Mouse (Mus musculus): Measurements from ENCODE around the gene Nfatc4.

The Nfatc4 gene

GRCm38 (mm10) chr14:55854406-55855100 lies 31.6 kb downstream of the Nfatc4 start:
- no peak for DNase-seq

GRCm38 (mm10) chr14:55855101-55855561 lies 32.2 kb downstream of the Nfatc4 start:
- DNase-seq, result no peak

DNA sequence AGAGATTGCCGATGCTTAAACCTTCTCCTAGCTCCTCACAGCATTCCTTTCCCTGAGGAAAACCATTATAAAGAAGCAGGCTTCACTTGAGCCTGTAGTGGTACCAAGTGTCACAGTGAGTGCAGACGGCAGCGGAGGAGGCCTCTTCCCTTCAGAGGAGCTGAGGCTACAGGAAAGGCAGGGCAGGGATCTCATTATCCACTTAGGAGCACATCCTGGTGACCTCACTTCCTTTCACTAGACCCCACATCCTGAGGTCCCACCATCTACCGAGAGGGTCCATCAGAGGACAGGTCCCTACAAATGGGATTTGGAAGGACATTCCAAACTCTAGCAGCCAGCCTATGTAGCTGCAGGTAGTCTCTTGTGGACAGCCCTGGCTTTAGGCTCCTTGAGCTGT lies 34.6 kb downstream of the Nfatc4 start:
- no peak for DNase-seq

DNA sequence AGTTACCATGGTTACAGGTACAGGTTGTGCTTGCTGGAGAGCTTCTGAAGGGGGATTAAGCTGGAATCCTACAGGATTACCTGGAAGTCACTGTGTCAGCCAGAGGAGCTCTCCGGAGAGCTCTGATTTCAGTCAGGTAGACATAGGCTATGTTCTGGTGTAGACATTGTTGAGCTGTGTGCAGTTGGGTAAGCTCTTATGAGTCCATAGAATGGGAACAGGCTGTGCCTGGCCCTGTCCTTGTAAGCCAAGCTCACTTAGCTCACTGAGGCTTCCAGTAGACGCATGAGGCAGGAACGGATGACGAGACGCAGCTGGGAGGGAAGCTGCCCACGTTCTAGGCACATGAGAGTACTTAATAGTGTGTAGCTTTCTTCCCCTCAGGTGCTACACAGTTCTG lies 39.2 kb downstream of the Nfatc4 start:
- DNase-seq, result no peak

- DNase-seq, result no peak
Observed at GRCm38 (mm10) chr14:55862970-55863369, 40.0 kb downstream of the Nfatc4 start.

- no peak for DNase-seq
Observed at GRCm38 (mm10) chr14:55863773-55864172, 40.8 kb downstream of the Nfatc4 start.

DNA sequence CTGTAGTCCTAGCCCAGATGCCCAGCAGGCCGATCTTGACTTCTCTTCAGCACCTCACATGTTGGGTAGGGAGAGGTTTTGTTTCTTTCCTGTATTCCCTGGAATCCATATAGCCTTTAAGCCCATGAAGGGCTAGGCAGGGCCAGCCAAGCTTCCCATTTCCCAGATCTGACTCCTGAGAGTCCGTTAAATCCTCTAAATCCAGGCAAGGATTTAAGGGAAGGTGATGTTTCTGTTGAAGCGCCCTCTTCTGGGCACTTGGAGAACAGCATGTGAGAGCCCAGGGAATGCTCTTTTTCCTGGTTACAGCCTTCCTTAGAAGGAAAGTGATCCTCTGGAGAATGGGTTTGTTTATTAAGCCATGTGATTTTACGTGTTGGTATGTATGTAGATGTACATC lies 44.0 kb downstream of the Nfatc4 start:
- DNase-seq, result no peak

GRCm38 (mm10) chr14:55868230-55869026 lies 45.5 kb downstream of the Nfatc4 start:
- no peak for DNase-seq

DNA sequence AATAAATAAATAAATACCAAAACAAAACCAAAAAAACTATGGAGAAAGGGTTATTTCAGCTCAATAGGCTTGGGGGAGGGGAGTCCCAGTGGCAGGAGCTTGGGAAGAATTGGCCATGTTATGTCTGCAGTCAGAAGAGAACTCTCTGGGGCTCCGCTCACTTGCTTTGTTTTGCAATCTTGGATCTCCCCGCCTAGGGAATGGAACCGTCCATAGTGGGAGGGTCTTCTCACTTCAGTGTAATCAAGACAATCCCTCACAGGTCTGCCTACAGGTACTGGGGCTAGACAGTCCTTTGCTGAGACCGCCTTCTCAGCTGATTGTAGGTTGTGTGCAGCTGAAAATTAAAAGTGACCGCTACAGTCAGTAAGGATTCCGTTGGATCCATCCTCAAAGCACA lies 46.6 kb downstream of the Nfatc4 start:
- DNase-seq, result no peak

- DNase-seq, result no peak
Observed at GRCm38 (mm10) chr14:55872039-55872438, 49.1 kb downstream of the Nfatc4 start.

- DNase-seq, result no peak
Observed at GRCm38 (mm10) chr14:55872551-55872950, 49.6 kb downstream of the Nfatc4 start.

GRCm38 (mm10) chr14:55873242-55873713 lies 50.3 kb downstream of the Nfatc4 start:
- no peak for DNase-seq

DNA sequence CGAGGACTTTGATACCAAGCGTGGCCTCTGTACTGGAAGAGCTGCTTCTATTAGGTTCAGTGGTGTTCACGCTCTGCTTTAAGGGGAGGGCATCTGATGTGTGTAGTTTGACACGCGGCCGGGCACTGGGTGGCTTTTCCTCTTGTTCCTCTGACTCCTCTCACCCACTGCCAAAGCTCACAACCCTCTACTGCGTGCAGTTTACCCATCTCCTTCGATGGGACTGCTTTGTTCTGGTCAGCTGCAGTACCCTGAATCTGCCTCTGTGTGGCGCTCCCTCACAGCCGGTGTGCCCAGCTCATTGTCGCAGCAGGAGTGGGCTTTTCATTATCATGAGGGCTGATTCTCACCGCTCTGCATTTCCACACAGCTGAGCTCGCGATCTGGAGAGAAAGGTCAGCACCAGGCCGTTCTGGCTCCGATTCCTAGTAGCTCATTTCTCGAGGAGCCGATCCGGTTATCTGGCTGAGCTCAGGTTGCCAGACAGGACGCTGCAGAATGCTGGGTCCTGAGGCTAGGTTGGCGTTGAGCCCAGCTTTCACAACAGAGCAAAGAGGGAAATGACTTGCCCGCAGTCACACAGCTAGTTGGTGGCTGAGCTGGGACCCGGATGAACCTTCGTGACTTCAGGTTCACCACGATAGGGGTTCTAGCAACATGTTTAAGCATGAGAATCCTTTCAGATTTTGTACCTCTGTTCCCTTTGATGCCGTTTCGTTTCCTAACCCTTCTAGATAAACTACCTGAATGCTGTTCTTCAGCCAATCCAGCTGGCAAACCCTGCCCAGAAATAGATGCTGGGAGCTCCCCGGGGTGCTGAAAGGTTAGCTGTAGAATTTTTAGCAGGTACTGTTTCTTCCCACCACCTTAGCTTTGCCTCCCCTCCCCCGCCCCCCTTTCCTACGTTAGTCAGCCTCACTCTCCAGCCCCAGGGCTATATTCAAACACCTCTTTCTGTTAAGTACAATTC lies 51.1 kb downstream of the Nfatc4 start:
- DNase-seq, result peak; percentile 47 to 48

DNA sequence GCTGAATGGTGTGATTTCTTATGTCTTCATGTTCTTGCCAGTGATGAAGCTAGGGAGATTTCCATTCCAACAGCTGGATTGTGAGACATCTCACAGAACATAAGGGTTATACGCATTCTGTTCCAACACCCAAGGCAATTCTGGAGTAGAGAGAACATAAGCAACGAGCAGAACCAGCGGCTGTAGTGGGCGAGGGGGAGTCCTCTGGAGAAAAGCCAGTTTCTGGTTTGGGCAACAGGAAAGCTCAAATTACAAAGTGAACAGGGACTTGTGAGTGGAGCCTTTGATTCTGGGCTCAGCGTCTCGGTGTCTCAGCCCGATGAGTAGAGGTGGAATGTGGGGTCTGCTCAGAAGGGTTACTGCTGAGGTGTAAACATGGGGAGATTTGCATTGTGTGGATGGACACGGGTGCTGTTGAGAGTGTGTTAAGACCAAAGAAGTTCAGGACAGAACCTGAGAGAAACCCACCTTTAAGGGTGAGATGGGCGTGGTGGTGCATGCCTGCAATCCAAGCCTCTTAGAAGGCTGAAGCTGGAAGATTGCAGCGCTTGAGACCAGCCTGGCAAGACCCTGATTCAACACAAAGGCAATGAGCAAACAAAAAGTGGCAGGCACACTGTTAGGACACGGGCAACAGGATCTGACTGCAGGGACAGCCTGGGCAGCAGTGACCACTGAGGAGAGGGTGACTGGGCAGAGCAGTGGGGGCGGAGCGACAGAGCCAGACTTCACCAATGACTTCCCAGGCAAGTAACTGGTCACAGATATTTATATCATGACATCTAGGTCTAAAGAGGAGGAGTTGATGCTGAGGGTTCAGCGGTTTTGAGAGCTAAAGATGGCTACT lies 54.7 kb downstream of the Nfatc4 start:
- DNase-seq, result no peak

DNA sequence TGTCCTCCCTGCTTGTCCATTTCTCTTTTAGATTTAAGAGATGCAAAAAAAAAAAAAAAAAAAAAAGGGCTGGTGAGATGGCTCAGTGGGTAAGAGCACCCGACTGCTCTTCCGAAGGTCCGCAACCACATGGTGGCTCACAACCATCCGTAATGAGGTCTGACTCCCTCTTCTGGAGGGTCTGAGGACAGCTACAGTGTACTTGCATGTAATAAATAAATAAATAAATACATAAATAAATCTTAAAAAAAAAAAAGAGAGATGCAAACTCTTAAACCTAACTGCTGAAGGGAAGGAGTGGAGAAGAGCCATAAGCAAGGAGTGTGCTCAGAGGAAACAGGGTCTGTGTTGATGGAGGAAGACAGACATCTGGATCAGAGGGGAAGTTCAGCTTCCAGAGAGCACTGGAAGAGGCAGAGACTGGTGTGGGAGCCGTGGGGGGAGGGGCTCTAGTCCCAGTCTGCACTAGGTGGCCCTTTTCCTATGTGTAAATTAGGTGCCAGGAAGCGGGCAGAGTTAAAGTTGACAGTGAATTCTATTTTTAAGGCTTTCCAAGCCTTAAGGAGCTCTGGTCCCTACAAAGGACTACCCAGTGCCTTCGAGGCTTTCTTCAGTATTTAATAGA lies 55.5 kb downstream of the Nfatc4 start:
- no peak for DNase-seq

DNA sequence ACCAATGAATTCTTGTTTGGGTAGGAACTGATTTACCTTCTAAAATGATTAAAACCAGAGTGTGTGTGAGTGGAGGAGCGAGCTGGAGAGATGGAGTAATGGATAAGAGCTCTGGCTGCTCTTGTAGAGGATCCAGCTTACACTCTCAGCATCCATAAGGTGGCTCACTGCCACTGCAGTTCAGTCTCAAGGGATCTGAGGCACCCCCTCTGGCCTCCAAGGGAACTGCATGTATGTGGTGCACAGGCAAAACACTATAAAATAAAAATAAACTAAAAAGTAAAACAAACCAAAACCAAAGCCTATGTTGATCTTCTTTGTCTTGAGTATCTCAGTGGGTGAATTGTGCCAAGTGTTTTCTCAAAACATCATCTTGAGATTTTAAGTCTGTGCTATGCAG lies 56.7 kb downstream of the Nfatc4 start:
- no peak for DNase-seq

GRCm38 (mm10) chr14:55880982-55881381 lies 58.0 kb downstream of the Nfatc4 start:
- DNase-seq, result no peak

GRCm38 (mm10) chr14:55882171-55882641 lies 59.3 kb downstream of the Nfatc4 start:
- DNase-seq, result no peak

DNA sequence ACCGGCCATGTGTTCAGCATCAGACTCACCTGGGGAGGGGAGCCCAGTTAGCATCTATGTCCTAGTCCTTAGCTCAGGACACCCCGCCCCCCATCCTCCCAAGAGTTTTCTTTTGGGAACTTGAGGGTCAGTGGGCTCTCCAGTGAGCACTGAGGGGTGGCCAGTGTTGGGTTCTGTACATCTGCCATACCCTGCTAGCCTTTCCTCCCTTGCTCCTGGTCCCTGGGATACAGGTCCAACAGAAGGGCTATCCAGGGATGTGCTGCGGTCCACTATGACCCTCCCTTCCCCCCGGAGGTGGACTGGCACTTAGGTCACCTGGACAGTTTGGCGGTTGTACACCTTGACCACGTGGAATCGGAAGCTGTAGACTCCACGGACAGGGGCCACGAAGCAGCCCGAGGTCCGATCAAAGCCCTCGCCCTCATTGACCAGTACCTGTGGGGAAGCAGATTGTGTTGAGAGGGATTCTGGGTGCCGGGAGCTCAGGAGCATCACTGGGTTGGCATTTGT lies 60.3 kb downstream of the Nfatc4 start:
- DNase-seq, result no peak
